Mouse (Mus musculus) bone marrow, adult 2 months (tissue): ENCODE data around the gene Hmg20b. TPM values are rescaled to one million over a fixed set of nuclear protein-coding genes. Genes with fewer than 3 reads are reported as not detected.
A peak's percentile ranks its signal among the peaks of the same experiment; 100 is the strongest.

ENCODE experiments used
- H3K27ac ChIP-seq: fragments of 200-500 bp; 2 replicates; pipeline ENCODE4 v1.5.1; 2012; ENCODE audit warnings: low read depth, mild to moderate bottlenecking, control low read depth, inconsistent platforms, low read length; ENCODE audit not compliant: control insufficient read depth, poor library complexity, insufficient read depth
- H3K4me1 ChIP-seq: fragments of 200-500 bp; 2 replicates; pipeline ENCODE4 v1.6.1; 2011; ENCODE audit warnings: low read length; ENCODE audit not compliant: control insufficient read depth, insufficient read depth
- H3K4me3 ChIP-seq: fragments of 200-500 bp; replicated peaks from 2 replicates; pipeline ENCODE3; 2011; ENCODE audit warnings: mild to moderate bottlenecking, low read depth, low read length, control low read depth; ENCODE audit not compliant: control insufficient read depth
- CTCF ChIP-seq: fragments of 200-500 bp; IDR thresholded peaks from 2 replicates; pipeline ENCODE4 v1.5.1; 2011; ENCODE audit warnings: low read length, control low read depth; ENCODE audit not compliant: control insufficient read depth, insufficient read depth
- POLR2A ChIP-seq: fragments of 200-500 bp; IDR thresholded peaks from 2 replicates; pipeline ENCODE4 v1.6.1; 2011; ENCODE audit warnings: low read depth, mild to moderate bottlenecking, control low read depth, low read length, borderline replicate concordance; ENCODE audit not compliant: control insufficient read depth
- WGBS: fragments of 180-500 bp; shearing (Covaris S2); methylation state at CpG from one replicate; pipeline ENCODE4 v1.1.7; 2018; 5-methylcytosine and 5-hydroxymethylcytosine counted together
- polyA plus RNA-seq: library from polyadenylated mRNA; stranded (reverse); fragments of >200 nt; gene quantifications from 2 replicates; pipeline ENCODE4 v1.2.4, GENCODE M21; 2011; ENCODE audit warnings: low replicate concordance; ENCODE audit not compliant: missing spikeins, insufficient read depth, insufficient read length

Gene Hmg20b
- polyA plus RNA-seq, 1 experiment, result 56.9 TPM

DNA sequence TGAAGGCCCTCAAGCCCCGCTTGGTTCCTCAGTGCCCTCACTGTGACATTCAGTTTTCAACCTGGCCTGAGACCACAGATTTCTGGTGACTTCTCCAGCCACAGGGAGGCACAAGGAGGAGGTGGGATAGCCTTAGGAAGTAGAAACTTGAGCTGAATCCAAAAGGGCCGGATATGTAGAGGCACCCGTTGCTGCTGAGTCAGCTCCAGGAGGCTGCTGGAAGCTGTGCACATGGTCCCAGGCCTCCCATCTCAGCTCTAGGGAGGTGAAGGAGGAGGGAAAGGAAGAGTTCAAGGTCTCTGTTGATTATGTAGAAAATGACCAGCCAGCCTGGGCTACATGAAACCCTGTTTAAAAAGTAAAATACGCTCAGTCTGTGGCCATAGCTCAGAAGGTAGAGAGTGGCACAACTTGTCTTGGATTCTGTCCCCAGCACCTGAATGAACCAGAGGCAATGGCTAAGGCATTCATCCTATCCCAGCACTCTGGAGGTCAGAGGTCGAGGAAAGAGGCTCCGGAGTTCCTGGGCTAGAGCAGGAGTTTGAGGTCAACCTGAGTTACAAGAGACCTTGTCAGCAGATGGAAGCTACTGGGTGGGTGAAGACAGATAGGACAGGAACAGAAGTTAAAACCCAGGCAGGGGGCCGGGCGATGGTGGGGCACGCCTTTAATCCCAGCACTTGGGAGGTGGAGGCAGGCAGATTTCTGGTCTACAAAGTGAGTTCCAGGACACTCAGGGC, 4.6 kb upstream of the Hmg20b start:
- TF ChIP-seq CTCF (no peak), POLR2A (no peak)
- 65% methylated on average over 9 of the region's 9 CpGs for WGBS
- Histone ChIP-seq H3K4me3 (no peak overlapping the region), H3K4me1 (peaks cover 5% of the 10 kb centered on the region; the same call in 1 of the 2 replicates), H3K27ac (no peak overlapping the region)

DNA sequence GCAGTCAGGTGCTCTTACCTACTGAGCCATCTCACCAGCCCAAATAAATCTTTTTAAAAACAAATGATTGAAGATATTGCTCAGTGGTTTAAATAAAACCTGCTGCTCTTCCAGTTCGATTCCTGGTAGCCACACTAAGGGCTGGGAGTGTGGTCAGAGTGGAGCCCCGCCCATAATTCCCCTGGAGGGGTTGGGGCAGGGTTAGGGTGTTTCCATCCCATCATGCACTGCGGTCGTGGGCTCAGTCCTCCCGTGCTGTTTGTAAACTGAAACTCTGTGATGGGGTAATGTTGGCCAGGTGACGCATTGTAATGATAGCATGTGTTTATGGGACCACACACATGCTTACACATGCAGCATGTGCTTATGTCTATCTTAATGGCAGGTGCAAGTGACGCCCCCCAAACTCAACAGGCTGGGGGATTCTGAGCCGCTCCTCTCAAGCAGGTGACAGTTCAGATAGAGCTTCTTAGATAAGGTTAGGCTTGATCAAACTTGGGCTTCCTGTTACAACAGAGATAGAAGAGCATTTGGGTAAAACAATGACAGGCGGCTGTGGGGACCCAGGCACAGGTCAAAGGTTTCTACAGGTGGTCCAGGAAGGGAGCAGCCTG, 1.5 kb upstream of the Hmg20b start:
- WGBS, result 21% methylated on average over 9 of the region's 9 CpGs
- Histone ChIP-seq H3K27ac (peak overlapping the region; percentile 54), H3K4me1 (peaks cover 6% of the 10 kb centered on the region; the same call in 1 of the 2 replicates), H3K4me3 (peak overlapping the region; percentile 18)
- TF ChIP-seq CTCF (no peak), POLR2A (no peak)

DNA sequence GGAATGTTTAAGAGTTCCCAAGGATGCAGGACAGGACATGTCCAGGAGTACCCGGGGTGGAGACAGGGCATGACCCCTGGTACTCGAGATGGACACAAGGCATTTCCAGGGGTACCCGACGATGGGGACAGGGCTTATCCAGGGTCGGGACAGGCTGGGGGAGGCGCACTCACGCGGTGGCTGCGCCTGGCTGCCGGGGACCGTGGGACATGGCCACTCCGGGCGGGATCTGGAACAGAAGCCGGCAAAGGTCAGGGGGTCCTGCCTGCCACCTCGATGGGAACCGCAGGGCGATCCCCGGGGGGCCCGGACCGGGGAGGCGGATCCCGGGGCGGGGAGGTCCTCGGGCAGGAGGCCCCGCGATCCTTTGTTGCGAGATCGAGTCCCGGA, 324 bp downstream of the Hmg20b start:
- H3K4me1 ChIP-seq, result peaks cover 4% of the 10 kb centered on the region
- peak overlapping the region; percentile 66 for H3K27ac ChIP-seq
- WGBS, result under 1% methylated on average over 29 of the region's 29 CpGs
- TF ChIP-seq POLR2A (no peak), CTCF (no peak)
- peak overlapping the region; percentile 84 for H3K4me3 ChIP-seq

DNA sequence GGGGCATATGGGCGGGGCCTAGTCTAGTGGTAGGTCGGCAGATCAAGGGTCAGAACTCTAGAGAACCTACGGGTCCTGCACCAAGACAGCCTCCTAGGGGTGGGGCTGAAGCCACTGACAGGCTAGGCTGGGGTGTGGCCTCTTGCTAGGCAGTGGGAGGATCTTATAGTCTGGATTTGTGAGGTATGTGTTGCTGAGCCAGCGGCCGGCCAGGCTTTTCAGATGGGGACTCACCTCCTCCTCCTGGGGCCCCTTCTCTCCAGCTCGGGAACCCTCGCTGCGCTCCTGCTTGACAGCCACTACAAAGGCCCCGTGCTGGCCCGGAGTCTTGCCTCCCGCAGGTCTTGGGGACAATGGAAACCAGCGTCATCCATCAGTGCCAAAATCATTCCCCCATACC, 1.1 kb downstream of the Hmg20b start:
- 21% methylated on average over 12 of the region's 12 CpGs for WGBS
- no peak for TF ChIP-seq CTCF
- TF ChIP-seq POLR2A, result no peak
- peak overlapping the region; percentile 84 for H3K4me3 ChIP-seq
- H3K4me1 ChIP-seq, result peaks cover 5% of the 10 kb centered on the region
- H3K27ac ChIP-seq, result no peak overlapping the region; the same call in 1 of the 2 replicates

DNA sequence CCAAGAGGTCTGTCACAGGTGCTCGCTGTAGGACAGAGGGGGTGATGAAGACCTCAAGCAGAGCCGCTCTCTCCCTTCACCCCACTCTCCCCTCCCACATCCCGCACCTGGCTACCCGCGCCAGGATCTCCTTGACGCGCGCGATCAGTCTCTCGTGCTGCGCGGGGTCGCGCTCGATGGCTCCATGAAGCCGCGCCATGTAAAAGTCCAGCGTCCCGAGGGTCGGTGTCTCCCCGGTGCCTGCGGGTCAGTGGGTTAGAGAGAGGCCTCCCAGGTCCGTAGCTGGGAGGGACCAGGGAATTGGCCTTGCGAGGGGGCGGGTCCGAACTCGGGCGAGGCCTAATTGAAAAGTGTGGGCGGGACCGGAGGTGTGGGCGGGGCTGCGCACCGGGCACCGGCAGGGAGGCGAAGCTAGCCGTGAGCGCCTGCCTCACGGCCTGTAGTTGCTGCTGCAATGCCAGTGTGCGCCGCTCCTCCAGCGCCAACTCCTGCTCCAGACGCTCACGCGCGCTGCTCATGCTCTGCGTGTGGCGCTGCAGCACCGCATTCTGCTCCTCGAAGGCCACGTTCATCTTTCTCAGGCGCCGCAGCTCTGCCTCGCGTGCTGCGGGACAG, 3.7 kb downstream of the Hmg20b start:
- Histone ChIP-seq H3K4me3 (peak overlapping the region; percentile 37), H3K4me1 (peaks cover 5% of the 10 kb centered on the region), H3K27ac (peak overlapping the region; percentile 61; the same call in 1 of the 2 replicates)
- WGBS, result 14% methylated on average over 55 of the region's 55 CpGs
- peak; percentile 60; the same call in 1 of the 2 replicates for TF ChIP-seq POLR2A
- TF ChIP-seq CTCF, result peak; percentile 22; the same call in 1 of the 2 replicates

DNA sequence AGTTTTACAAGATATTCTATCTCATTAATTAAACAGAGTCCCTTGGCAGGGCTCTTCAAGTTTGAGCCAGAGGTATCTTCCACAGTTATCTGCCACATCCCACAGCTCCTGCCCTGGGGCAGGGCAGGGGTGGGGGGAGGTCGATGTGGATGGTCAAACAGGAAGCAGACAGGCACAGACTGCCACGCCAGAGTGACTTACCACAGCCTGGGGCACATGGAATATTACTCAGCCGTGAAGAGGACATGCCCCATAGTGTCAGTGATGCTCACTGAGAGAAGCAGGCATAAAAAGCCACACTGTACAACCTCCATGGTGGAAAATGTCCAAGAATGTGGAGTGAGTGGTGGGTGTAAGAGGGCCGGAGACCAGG, 5.1 kb downstream of the Hmg20b start:
- WGBS, result 53% methylated on average over 4 of the region's 4 CpGs
- Histone ChIP-seq H3K4me3 (no peak overlapping the region), H3K4me1 (peaks cover 5% of the 10 kb centered on the region), H3K27ac (no peak overlapping the region)
- no peak for TF ChIP-seq CTCF
- no peak for TF ChIP-seq POLR2A

DNA sequence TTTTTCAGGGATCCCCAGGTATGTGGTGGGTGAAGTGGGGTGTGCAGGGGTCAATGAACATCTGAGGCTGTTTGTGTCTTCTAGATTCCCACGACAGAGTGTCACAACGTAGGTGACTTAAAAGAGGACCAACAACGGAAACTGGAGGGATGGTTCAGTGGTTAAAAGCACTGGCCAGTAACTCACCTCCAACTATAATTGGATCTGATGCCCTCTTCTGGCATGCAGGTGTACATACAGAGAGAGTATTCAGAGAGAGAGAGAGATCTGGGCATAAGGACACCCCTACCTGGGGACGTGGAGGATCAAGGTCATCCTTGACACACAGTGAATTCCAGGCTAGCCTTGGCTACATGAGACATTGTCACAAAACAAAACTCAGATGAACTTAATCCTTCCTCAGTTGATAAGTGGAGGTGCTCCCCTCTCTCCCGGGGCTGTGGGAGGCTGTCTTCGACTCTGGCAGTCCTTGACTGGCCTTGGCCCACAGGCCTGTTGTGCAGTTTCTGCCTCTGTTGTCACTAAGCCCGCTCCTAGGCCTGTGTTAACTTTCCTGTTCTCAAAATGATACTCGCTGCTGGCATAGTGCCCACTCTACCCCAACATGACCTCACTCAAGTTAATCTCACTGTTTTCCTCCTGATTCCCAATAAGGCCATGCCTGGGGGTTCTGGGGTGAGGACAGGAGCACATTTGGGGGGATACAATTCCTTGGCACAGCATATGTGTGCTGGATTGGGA, 5.7 kb downstream of the Hmg20b start:
- Histone ChIP-seq H3K4me3 (no peak overlapping the region), H3K27ac (no peak overlapping the region), H3K4me1 (peaks cover 5% of the 10 kb centered on the region)
- WGBS, result 27% methylated on average over 8 of the region's 8 CpGs
- TF ChIP-seq CTCF, result no peak
- TF ChIP-seq POLR2A, result no peak

DNA sequence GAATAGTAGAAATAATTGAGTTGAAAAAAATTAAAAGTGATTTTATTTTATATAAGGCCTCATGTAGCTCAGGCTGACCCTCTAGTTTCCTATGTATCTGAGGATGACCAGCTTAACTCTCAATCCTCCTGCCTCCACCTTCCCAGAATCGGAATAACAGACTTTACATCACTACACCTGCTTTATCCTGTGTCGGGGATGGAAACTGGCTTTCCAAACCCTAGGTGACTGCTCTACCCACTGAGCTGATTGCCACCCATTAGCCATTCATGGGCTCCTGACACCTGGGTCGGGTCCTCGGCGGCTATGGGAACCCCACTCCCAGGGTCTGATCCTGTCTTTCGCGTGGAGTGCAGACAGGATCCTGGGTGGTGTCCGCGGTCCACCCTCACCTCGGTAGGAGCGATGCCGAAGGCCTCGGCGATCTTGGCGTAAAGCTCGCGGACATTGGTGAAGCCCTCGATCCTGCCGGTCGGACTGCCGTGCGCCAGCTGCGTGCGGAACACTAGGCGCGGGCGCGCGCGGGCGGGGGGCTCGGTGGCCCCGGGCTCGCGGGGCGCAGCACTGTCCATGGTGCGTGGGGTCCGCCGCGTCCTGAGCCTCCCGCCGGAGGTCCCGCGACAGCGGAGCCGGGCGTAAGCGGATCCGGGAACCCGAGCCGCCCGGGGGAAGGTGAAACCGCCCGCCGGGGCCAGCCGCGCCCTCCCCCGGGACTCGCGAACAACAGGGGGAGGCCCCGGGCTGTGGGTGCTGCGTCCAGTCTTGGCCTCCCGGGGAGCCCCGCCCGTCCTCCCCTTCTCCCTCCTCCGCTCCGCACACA, 7.4 kb downstream of the Hmg20b start, which contains the start of gene Gipc3:
TSS of gene Gipc3 (minus strand) at position 581 of the 820 bp plus-strand sequence.
- Histone ChIP-seq H3K4me3 (peak within 1 kb of the TSS; percentile 38), H3K27ac (no peak within 1 kb of the TSS), H3K4me1 (peaks cover 5% of the 10 kb centered on the region)
- TF ChIP-seq CTCF, result no peak
- TF ChIP-seq POLR2A, result no peak; the same call in 1 of the 2 replicates
- 4% methylated on average over 67 of the region's 67 CpGs for WGBS
